Mouse (Mus musculus): ENCODE results near the gene Vdr.

- no peak for TF ChIP-seq CTCF (IDR thresholded peaks at IDR 0.05; ENCODE audit: borderline replicate concordance, insufficient read depth, low read depth, low read length)
- TF ChIP-seq POLR2A (IDR thresholded peaks at IDR 0.05; ENCODE audit: borderline replicate concordance, insufficient read depth, low read length) = no peak
Measured at GRCm38 (mm10) chr15:97831987-97832640, 78.3 kb downstream of the Vdr start.

Measured in cerebellum, adult 2 months (tissue).